Mouse (Mus musculus) ovary, postnatal 36 days (tissue): ENCODE results near the gene Ccdc163.
"Not testable (repeated sequence)": the region's sequence is repeated elsewhere in the genome, so short reads cannot be mapped to it uniquely, and the experiment has no call there.

Experiments
- DNase-seq: peaks from one replicate; pipeline ENCODE4 v3.0.0; 2022; ENCODE audit warnings: low spot score, mixed read lengths

Gene Ccdc163

GRCm38 (mm10) chr4:116708201-116708764, at the start of gene Ccdc163, which contains the start of gene Mmachc:
Ccdc163 (plus strand) TSS chr4:116708509.
Mmachc (minus strand) TSS chr4:116708406.
- DNase-seq, result peak; percentile 83

- DNase-seq, result no peak
These were observed 48.8 kb upstream of the Ccdc163 start for GRCm38 (mm10) chr4:116659474-116659873.

DNA sequence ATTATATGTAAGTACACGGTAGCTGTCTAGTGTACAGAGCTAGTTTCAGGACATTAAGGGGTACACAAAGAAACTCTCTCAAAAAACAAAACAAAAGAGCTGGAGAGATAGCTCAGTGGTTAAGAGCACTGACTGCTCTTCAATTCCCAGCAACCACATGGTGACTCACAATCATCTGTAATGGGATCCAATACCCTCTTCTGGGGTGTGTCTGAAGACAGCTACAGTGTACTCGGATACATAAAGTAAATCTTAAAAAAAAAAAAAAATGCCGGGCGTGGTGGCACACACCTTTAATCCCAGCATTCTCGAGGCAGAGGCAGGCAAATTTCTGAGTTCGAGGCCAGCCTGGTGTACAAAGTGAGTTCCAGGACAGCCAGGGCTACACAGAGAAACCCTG, 48.4 kb upstream of the Ccdc163 start:
- DNase-seq, result not testable (repeated sequence)

DNA sequence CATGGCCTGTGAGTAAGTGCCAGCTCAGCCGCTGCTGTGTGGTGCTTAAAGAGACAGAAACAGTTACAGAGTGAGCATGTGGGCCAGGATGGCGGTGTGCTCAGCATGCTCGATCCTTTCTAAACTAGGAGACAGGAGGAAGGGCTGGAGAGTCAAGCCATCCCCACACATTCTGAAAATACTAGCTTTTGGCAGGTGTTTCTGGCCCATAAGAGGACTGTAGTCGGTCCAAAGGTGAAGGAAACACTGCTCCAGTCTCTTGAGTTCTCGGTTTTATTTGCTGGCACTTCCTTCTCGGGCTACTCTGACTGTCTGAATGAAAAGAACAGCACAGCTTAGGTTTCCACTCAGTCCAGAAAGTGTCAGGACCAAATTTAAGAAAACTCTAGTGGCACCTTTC, 47.5 kb upstream of the Ccdc163 start:
- no peak for DNase-seq

GRCm38 (mm10) chr4:116661998-116662397, 46.3 kb upstream of the Ccdc163 start:
- DNase-seq, result no peak

- DNase-seq, result no peak
These were observed 41.7 kb upstream of the Ccdc163 start for GRCm38 (mm10) chr4:116666625-116667024.

DNA sequence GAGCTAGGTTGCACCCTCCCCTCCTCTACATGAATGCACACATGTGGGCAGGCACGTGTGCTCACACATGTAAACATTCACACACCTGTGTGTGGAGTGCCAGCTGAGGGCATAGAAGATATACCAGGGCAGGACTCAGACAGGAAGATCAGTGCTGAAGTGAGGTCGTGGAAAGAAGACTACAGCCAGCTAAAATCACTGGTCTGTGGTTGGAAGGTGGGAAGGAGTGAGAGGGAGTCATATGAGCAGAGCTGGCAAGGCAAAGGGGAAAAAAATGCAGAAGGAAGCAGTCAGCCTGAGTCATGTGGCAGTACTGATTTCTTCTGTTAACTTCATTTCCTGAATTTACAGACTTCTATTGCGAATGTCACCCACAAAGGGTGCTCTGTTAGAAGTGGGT, 40.2 kb upstream of the Ccdc163 start:
- DNase-seq, result no peak

DNA sequence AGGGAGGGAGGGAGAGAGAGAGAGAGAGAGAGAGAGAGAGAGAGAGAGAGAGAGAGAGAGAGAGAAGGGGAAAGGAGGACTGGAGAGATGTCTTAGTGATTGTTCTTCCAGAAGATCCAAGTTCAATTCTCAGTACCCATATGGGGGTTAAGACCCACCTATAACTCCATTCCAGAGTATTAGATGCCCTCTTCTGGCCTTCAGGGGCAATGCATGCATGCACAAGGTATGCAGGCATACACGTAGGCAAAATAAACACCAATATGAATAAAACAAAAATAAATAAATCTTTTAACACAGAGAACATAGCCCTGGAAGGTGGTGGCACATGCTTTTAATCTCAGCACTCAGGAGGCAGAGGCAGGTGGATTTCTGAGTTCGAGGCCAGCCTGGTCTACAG, 39.0 kb upstream of the Ccdc163 start:
- no peak for DNase-seq

DNA sequence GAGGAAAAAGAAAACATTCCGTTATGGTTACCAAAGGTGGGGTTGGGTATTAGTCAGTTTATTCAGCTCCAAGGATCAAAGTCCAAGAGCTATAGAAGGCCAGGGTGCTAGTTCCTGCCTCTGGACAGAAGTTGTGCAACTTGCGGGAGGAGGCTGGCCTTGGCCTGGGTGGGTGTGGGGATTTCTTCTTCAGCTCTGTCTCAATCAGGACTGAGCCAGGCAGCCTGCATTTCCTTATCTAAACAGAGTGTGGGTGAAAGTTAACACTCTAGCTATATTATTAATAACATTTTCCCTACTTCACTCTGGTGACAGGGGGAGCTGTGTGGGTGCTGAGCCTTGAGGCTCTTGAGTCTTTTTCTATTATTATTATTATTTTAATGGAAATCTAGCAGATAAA, 35.5 kb upstream of the Ccdc163 start:
- DNase-seq, result peak; percentile 68

- not testable (repeated sequence) for DNase-seq
These were observed 33.5 kb upstream of the Ccdc163 start for GRCm38 (mm10) chr4:116674761-116675160.

- DNase-seq, result no peak
These were observed 32.3 kb upstream of the Ccdc163 start for GRCm38 (mm10) chr4:116676027-116676426.

GRCm38 (mm10) chr4:116677808-116678207, 30.5 kb upstream of the Ccdc163 start:
- no peak for DNase-seq

DNA sequence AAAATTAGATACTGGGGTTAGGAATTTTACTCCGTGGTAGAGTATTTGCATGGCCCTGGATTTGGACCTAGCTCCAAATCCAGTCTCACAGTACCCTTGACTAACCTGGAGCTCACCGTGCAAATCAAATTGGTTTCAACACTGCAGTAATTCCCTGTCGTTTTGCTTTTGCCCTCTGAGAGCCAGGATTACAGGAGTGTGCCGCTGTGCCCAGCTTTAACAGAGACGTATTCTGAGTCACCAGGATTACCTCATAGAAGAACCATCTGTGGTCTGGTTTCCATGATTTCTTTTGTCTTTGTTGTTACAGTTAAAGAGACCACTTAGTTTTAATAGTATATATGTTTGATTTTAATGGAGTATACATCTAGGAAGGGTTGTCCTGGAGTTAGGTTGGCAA, 29.2 kb upstream of the Ccdc163 start:
- DNase-seq, result no peak

DNA sequence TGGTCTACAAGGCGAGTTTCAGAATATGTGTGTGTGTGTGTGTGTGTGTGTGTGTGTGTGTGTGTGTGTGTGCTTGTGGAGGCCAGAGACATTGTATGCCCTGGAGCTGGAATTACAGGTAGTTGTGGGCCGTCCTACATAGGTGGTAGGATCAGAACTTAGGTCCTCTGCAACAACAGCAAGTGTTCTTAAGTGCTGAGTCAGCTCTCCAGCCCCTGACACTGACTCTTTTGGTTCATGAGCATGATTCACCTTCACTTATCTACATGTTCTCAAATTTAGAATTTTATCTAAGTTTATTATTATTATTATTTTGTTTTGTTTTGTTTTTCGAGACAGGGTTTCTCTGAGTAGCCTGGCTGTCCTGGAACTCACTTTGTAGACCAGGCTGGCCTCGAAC, 27.8 kb upstream of the Ccdc163 start:
- DNase-seq, result not testable (repeated sequence)

DNA sequence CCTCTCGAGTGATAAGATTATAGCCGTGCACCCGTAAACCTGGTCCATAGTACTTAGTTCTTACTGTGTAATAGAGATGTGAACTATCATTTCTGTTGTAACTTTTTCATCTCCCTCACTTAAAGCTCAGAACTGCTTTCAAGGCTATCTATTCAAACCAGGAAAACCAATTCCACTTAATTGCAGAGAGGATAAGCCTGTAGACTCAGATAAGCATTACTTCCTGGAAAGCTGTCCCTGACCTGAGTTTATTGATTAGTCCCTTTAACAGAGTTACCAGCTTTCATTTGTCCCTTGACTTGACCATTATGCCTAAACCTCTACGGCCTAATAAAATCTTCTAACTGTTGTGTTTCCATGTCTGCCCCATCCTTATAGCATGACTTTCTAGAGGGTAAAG, 24.4 kb upstream of the Ccdc163 start:
- no peak for DNase-seq

DNA sequence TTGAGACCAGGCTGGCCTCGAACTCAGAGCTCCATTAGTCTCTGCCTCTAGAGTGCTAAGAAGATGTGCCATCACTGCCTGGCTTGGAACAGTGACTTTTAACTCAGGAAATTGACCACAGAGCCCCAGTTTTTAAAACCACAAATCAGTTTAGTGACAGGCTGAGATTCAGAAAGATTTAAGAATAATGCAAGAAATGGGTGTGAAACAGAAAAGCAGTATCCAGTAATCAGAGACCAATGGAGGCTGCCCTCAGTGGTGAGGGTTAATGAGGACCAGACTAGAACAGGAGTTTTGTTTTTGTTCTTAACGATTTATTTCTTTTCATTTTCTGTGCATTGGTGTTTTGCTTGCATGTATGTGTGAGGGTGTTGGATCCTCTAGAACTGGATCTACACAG, 23.6 kb upstream of the Ccdc163 start:
- no peak for DNase-seq

- DNase-seq, result peak; percentile 97
These were observed 22.8 kb upstream of the Ccdc163 start, which contains the start of gene Prdx1 for GRCm38 (mm10) chr4:116685402-116686061. Prdx1 (plus strand) TSS chr4:116685544.

- no peak for DNase-seq
These were observed 21.3 kb upstream of the Ccdc163 start for GRCm38 (mm10) chr4:116687041-116687440.

DNA sequence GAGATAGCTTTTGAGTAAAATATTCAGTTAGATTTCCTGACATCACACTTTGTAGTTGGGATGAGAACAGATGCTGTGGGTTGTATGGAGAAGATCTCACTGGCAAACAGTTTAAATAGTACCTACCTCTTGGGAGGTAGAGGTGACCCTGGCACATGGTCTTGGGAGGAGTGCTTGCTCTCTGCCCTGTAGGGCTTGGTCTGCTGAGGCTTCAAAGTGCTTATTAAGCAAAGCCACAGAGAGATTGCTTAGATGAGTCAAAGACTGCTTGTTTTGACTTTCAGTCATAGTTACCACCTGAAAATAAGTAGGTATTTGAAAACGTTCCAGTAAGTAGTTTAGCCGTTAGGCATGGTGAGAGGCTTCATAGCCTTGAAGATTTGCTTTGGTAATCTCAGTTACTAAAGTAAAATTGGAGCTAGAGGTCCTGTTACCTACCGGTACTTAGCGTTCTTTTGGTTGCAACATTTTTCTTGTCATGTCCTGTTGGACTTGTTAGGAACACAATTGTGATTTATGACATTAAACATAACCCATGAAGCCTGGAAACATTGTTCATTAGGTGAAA, 18.9 kb upstream of the Ccdc163 start:
- no peak for DNase-seq

GRCm38 (mm10) chr4:116692146-116692545, 16.2 kb upstream of the Ccdc163 start:
- no peak for DNase-seq

DNA sequence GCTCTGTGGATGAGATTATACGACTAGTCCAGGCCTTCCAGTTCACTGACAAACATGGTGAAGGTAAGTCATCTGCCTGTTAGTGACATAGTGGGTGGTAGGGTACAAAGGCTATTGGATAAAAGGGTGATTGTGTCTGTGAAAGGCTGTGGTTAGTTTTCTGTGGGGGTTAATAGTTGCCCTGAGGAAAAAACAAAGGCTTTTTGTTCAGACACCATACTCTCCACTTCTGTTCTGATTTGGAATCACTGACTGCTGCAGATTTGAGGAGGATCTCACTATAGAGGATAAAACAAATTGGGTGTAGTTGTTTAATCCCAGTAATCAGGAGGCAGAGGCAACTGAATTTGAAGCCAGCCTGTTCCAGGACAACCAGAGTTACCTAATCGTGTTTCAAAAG, 14.5 kb upstream of the Ccdc163 start:
- no peak for DNase-seq

- DNase-seq, result no peak
These were observed 9.5 kb upstream of the Ccdc163 start for GRCm38 (mm10) chr4:116698693-116699342.

DNA sequence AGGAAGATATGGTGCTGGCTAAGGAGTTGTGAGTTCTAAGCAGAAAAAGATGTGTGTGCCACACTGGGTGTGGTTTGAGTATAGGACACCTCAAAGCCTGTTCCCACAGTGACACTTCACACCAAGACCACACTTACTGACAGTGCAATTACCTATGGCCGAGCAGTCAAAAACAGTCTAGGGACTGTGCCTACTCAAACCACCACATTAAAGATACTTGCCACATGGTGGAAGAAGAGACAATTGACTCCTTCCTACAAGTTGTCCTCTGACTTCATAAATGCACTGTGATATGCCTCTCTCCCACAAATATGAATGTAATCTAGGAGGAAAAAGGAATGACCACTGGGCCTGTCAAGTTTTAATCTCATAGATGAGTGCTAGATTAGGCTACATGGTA, 7.3 kb upstream of the Ccdc163 start:
- no peak for DNase-seq
